Mouse (Mus musculus) intestine, embryonic 14.5 days (tissue): ENCODE data around the gene Barhl1. TPM values are rescaled to one million over a fixed set of nuclear protein-coding genes. Genes with fewer than 3 reads are reported as not detected.

Experiments used
- ATAC-seq: fragments of 200-750 bp; cut with Nextera tagmentation; replicated peaks from 2 replicates; pipeline ENCODE4 v1.8.0; 2017; ENCODE audit warnings: low read depth, moderate number of reproducible peaks, moderate TSS enrichment, moderate library complexity; ENCODE audit not compliant: low FRiP score, low TSS enrichment
- DNase-seq: peaks from one replicate; pipeline ENCODE4 v3.0.0-alpha.2; 2018; ENCODE audit warnings: low spot score
- H3K27ac ChIP-seq: fragments of 300-500 bp; sonication (generic); 2 replicates; pipeline ENCODE4 v1.5.1; 2014; ENCODE audit warnings: low read depth, mild to moderate bottlenecking, control low read depth
- H3K27me3 ChIP-seq: fragments of 300-500 bp; sonication (generic); replicated peaks from 2 replicates; pipeline ENCODE4 v1.6.1; 2014; ENCODE audit warnings: low read length, control low read depth; ENCODE audit not compliant: control insufficient read depth, insufficient read depth
- H3K36me3 ChIP-seq: fragments of 300-500 bp; sonication (generic); 2 replicates; pipeline ENCODE4 v1.6.1; 2014; ENCODE audit warnings: low read length, control low read depth; ENCODE audit not compliant: control insufficient read depth, insufficient read depth
- H3K4me1 ChIP-seq: fragments of 300-500 bp; sonication (generic); replicated peaks from 2 replicates; pipeline ENCODE4 v1.6.1; 2014; ENCODE audit warnings: low read length, control low read depth, mixed read lengths; ENCODE audit not compliant: control insufficient read depth, insufficient read depth
- H3K4me2 ChIP-seq: fragments of 300-500 bp; sonication (generic); 2 replicates; pipeline ENCODE4 v1.6.1; 2014; ENCODE audit warnings: low read length
- H3K4me3 ChIP-seq: fragments of 300-500 bp; sonication (generic); 2 replicates; pipeline ENCODE4 v1.5.1; 2014; ENCODE audit warnings: low read depth, low read length, control low read depth, mixed read lengths
- H3K9ac ChIP-seq: fragments of 300-500 bp; sonication (generic); 2 replicates; pipeline ENCODE4 v1.6.1; 2014; ENCODE audit warnings: mild to moderate bottlenecking, low read length
- H3K9me3 ChIP-seq: fragments of 300-500 bp; sonication (generic); 2 replicates; pipeline ENCODE4 v1.6.1; 2016; ENCODE audit warnings: low read length, control low read depth; ENCODE audit not compliant: control insufficient read depth
- WGBS: fragments of 180-500 bp; shearing (Covaris S2); extraction: QIAGEN DNeasy Blood & Tissue Kit; methylation state at CpG from one replicate; pipeline ENCODE4 v1.1.7; 2014; 5-methylcytosine and 5-hydroxymethylcytosine counted together
- polyA plus RNA-seq: library from polyadenylated mRNA; unstranded; fragments of >200 nt; fragmentation: Nextera tagmentation; extraction: Ambion mirVana; gene quantifications from 2 replicates; pipeline ENCODE4 v1.2.1, GENCODE M21; 2014

The Barhl1 gene
- not detected in 2 replicates for polyA plus RNA-seq

DNA sequence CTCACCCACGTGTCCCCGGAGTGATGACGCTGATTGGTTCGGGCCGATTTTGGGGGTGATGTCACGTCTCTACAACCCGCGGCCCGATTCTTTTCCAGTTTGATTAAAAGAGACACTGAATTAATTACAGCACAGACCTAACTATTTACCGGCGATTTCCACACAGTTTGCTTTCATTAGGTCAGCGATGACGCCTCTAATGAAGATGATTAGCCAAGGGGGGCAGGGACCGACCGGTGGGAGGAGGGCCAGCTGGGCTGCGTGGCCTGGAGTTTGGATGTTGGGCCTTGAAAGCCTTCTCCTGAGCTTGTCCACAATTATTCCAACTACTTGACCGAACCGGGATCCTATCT is at the start of gene Barhl1:
Gene Barhl1, minus strand, starts transcription at position 156 of the 353 bp plus-strand sequence.
- Histone ChIP-seq H3K36me3 (no peaks in the 10 kb centered on the region), H3K9ac (no peak within 1 kb of the TSS), H3K27ac (no peak within 1 kb of the TSS), H3K4me3 (peak within 1 kb of the TSS; percentile 8; the same call in 1 of the 2 replicates), H3K4me1 (no peaks in the 10 kb centered on the region), H3K9me3 (no peaks in the 10 kb centered on the region), H3K4me2 (peak within 1 kb of the TSS; percentile 15), H3K27me3 (peaks cover 96% of the 10 kb centered on the region)
- WGBS, result 2% methylated on average over 18 of the region's 18 CpGs
- peak; percentile 66 for DNase-seq
- ATAC-seq, result no peak

GRCm38 (mm10) chr2:28963565-28963964 is 47.1 kb upstream of the Barhl1 start:
- 0 out of 2 replicates have a peak, but pooled peaks cover 4% of the 10 kb centered on the region for H3K4me1 ChIP-seq
- DNase-seq (no peak), ATAC-seq (no peak)
- H3K4me3 ChIP-seq, result no peak overlapping the region
- no peak overlapping the region for H3K9ac ChIP-seq
- no peaks in the 10 kb centered on the region for H3K36me3 ChIP-seq
- no peaks in the 10 kb centered on the region for H3K27me3 ChIP-seq
- WGBS, result 63% methylated on average over 6 of the region's 6 CpGs
- H3K9me3 ChIP-seq, result no peaks in the 10 kb centered on the region
- no peak overlapping the region for H3K27ac ChIP-seq
- no peak overlapping the region for H3K4me2 ChIP-seq

DNA sequence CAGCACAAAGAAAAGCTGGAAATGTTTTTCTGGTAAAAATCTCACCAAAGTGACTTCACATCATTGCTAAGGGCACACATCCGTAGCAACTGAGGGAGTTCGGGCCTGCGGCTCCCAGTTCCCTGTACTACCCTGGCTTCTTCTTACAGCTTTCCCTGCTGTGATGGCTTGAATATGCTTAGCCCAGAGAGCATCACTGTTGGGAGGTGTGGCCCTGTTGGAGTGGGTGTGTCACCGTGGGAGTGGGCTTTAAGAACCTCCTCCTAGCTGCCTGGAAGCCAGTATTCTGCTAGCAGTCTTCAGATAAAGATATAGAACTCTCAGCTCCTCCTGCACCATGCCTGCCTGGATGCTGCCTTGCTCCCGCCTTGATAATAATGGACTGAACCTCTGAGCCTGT is 45.2 kb upstream of the Barhl1 start:
- H3K36me3 ChIP-seq, result no peaks in the 10 kb centered on the region
- no peak overlapping the region for H3K9ac ChIP-seq
- H3K27me3 ChIP-seq, result no peaks in the 10 kb centered on the region
- no peak for DNase-seq
- no peak for ATAC-seq
- H3K27ac ChIP-seq, result no peak overlapping the region
- H3K4me1 ChIP-seq, result 0 out of 2 replicates have a peak, but pooled peaks cover 2% of the 10 kb centered on the region
- H3K4me2 ChIP-seq, result no peak overlapping the region
- no peak overlapping the region for H3K4me3 ChIP-seq
- no peaks in the 10 kb centered on the region for H3K9me3 ChIP-seq
- WGBS, result 74% methylated on average over 5 of the region's 5 CpGs

- WGBS, result 81% methylated on average over 15 of the region's 15 CpGs
- Histone ChIP-seq H3K4me3 (no peak overlapping the region), H3K9ac (no peak overlapping the region), H3K27me3 (no peaks in the 10 kb centered on the region), H3K36me3 (no peaks in the 10 kb centered on the region), H3K27ac (no peak overlapping the region), H3K4me1 (no peaks in the 10 kb centered on the region), H3K9me3 (no peaks in the 10 kb centered on the region), H3K4me2 (no peak overlapping the region)
- no peak for DNase-seq
- no peak for ATAC-seq
Observed at GRCm38 (mm10) chr2:28961024-28961585, 44.6 kb upstream of the Barhl1 start.

- DNase-seq, result no peak
- no peak overlapping the region for H3K27ac ChIP-seq
- no peak overlapping the region for H3K4me2 ChIP-seq
- H3K9ac ChIP-seq, result no peak overlapping the region
- H3K36me3 ChIP-seq, result no peaks in the 10 kb centered on the region
- ATAC-seq, result no peak
- H3K4me1 ChIP-seq, result no peaks in the 10 kb centered on the region
- no peaks in the 10 kb centered on the region for H3K27me3 ChIP-seq
- H3K4me3 ChIP-seq, result no peak overlapping the region
- H3K9me3 ChIP-seq, result no peaks in the 10 kb centered on the region
- WGBS, result 73% methylated on average over 4 of the region's 4 CpGs
Observed at GRCm38 (mm10) chr2:28956874-28957273, 40.4 kb upstream of the Barhl1 start.

DNA sequence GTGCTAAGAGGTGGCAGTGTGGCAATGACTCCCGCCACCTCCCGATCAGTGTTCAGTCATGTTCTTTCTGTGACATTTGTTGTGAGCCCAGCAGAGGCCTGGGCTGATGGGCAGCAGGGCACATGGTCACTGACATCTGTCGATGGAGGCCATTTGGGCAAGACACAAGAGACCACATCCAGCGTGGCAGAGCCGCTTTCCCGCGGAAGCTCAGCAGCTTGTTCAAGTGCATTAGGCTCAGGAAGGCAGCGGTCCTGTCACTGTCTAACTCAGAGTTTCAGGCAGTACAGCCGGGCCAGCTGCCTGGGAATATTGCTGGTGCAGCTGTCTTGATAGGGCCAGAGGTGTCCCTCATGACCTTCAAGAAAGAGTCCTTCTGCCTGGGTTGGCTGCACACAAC is 38.1 kb upstream of the Barhl1 start:
- H3K4me2 ChIP-seq, result no peak overlapping the region
- H3K36me3 ChIP-seq, result no peaks in the 10 kb centered on the region
- no peak overlapping the region for H3K9ac ChIP-seq
- H3K9me3 ChIP-seq, result no peaks in the 10 kb centered on the region
- ATAC-seq (no peak), DNase-seq (no peak)
- H3K4me1 ChIP-seq, result no peaks in the 10 kb centered on the region
- H3K4me3 ChIP-seq, result no peak overlapping the region
- H3K27ac ChIP-seq, result no peak overlapping the region
- H3K27me3 ChIP-seq, result no peaks in the 10 kb centered on the region
- WGBS, result 89% methylated on average over 9 of the region's 9 CpGs

GRCm38 (mm10) chr2:28952981-28953380 is 36.5 kb upstream of the Barhl1 start:
- no peaks in the 10 kb centered on the region for H3K36me3 ChIP-seq
- H3K27me3 ChIP-seq, result no peaks in the 10 kb centered on the region
- DNase-seq (no peak), ATAC-seq (no peak)
- no peaks in the 10 kb centered on the region for H3K4me1 ChIP-seq
- H3K9me3 ChIP-seq, result no peaks in the 10 kb centered on the region
- H3K4me2 ChIP-seq, result no peak overlapping the region
- WGBS, result 26% methylated on average over 8 of the region's 8 CpGs
- no peak overlapping the region for H3K27ac ChIP-seq
- H3K4me3 ChIP-seq, result no peak overlapping the region
- no peak overlapping the region for H3K9ac ChIP-seq

DNA sequence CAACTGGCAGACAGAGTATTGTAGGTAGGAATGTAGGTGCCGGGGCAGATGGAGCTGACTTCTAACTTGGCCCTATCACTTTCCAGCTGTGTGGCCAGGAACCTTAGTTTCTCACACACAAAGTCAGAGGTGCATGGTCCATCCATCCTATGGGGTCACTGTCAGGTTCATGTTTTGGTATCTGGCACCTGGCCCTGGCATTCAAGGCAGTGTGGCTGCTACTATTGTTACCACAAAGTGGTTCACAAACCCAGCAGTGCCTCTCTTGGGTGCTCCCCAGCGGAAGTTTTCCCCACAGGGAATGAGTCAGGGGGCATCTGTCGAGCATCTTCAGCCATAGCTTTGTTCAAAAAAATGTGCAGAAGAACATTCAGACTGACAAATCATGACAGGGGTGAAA is 29.8 kb upstream of the Barhl1 start:
- H3K27ac ChIP-seq, result no peak overlapping the region
- no peak overlapping the region for H3K4me3 ChIP-seq
- no peak overlapping the region for H3K4me2 ChIP-seq
- 82% methylated on average over 3 of the region's 3 CpGs for WGBS
- no peaks in the 10 kb centered on the region for H3K36me3 ChIP-seq
- no peaks in the 10 kb centered on the region for H3K27me3 ChIP-seq
- H3K4me1 ChIP-seq, result no peaks in the 10 kb centered on the region
- no peaks in the 10 kb centered on the region for H3K9me3 ChIP-seq
- ATAC-seq (no peak), DNase-seq (no peak)
- no peak overlapping the region for H3K9ac ChIP-seq

DNA sequence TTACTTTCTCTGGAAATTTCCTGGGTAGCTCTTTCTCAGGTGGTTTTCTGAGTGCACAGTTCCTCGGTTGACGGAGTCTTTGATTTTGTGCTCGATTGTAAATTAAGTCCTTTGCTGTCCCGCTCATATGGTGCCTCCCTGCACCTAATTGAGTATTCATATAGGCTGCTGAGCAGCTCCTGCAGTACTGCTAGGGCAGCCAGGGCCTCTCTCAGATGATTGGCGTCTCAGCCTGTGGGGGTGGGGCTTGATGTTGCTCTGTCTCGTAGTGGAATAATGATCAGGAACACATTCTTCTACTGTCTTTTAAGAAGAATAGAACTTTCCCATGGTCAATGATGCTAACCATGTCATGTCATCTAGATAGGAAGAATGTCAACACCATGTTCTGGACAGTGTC is 28.9 kb upstream of the Barhl1 start:
- no peaks in the 10 kb centered on the region for H3K4me1 ChIP-seq

More for the DNA sequence above, 28.9 kb upstream of the Barhl1 start:
- Histone ChIP-seq H3K27ac (no peak overlapping the region), H3K9me3 (no peaks in the 10 kb centered on the region), H3K9ac (no peak overlapping the region), H3K27me3 (no peaks in the 10 kb centered on the region), H3K4me2 (no peak overlapping the region), H3K4me3 (no peak overlapping the region), H3K36me3 (no peaks in the 10 kb centered on the region)
- 74% methylated on average over 6 of the region's 6 CpGs for WGBS
- no peak for DNase-seq
- no peak for ATAC-seq
